Mouse (Mus musculus) monocyte, adult 5-6 weeks (primary cell): ENCODE data around the gene Tenm3. TPM values are rescaled to one million over a fixed set of nuclear protein-coding genes. Genes with fewer than 3 reads are reported as not detected.

Experiments
- ATAC-seq: fragments of 153-309, 156-312 bp; replicated peaks from 2 replicates; pipeline ENCODE4 v1.8.0; 2017; ENCODE audit warnings: mild to moderate bottlenecking; ENCODE audit not compliant: low TSS enrichment, insufficient number of reproducible peaks, severe bottlenecking, poor library complexity, low FRiP score
- total RNA-seq: library from RNA; stranded (forward); fragments of 200-1000, 200-491, 200-594 nt; gene quantifications from 3 replicates; pipeline ENCODE4 v1.2.3, GENCODE M21; 2017

Gene Tenm3
- total RNA-seq, 1 experiment from 2014 or later: not detected

GRCm38 (mm10) chr8:48816941-48817340 is 26.8 kb downstream of the Tenm3 start:
- no peak for ATAC-seq

GRCm38 (mm10) chr8:48812196-48812741 is 31.5 kb downstream of the Tenm3 start:
- no peak for ATAC-seq

GRCm38 (mm10) chr8:48810615-48811014 is 33.1 kb downstream of the Tenm3 start:
- ATAC-seq: no peak

- ATAC-seq: no peak
These were observed 34.6 kb downstream of the Tenm3 start for GRCm38 (mm10) chr8:48809104-48809503.

- no peak for ATAC-seq
These were observed 40.7 kb downstream of the Tenm3 start for GRCm38 (mm10) chr8:48803070-48803469.

GRCm38 (mm10) chr8:48802231-48802630 is 41.5 kb downstream of the Tenm3 start:
- ATAC-seq: no peak

GRCm38 (mm10) chr8:48797955-48798359 is 45.8 kb downstream of the Tenm3 start:
- ATAC-seq: no peak

- no peak for ATAC-seq
These were observed 49.5 kb downstream of the Tenm3 start for GRCm38 (mm10) chr8:48794285-48794684.

- no peak for ATAC-seq
These were observed 50.0 kb downstream of the Tenm3 start for GRCm38 (mm10) chr8:48793729-48794128.

GRCm38 (mm10) chr8:48792587-48793326 is 51.0 kb downstream of the Tenm3 start:
- ATAC-seq: no peak

- no peak for ATAC-seq
These were observed 60.4 kb downstream of the Tenm3 start for GRCm38 (mm10) chr8:48783308-48783707.

GRCm38 (mm10) chr8:48780628-48781027 is 63.1 kb downstream of the Tenm3 start:
- no peak for ATAC-seq

- no peak for ATAC-seq
These were observed 64.6 kb downstream of the Tenm3 start for GRCm38 (mm10) chr8:48779194-48779593.

- ATAC-seq: no peak
These were observed 67.7 kb downstream of the Tenm3 start for GRCm38 (mm10) chr8:48776081-48776480.

GRCm38 (mm10) chr8:48775531-48776037 is 68.2 kb downstream of the Tenm3 start:
- no peak for ATAC-seq

GRCm38 (mm10) chr8:48774837-48775236 is 68.9 kb downstream of the Tenm3 start:
- ATAC-seq: no peak

GRCm38 (mm10) chr8:48766545-48767234 is 77.1 kb downstream of the Tenm3 start:
- ATAC-seq: no peak

GRCm38 (mm10) chr8:48765212-48765611 is 78.5 kb downstream of the Tenm3 start:
- no peak for ATAC-seq

- ATAC-seq: no peak
These were observed 79.7 kb downstream of the Tenm3 start for GRCm38 (mm10) chr8:48764011-48764410.

GRCm38 (mm10) chr8:48756874-48757273 is 86.9 kb downstream of the Tenm3 start:
- ATAC-seq: no peak
